Mouse (Mus musculus): ENCODE data around the gene Snrpn. TPM values are rescaled to one million over a fixed set of nuclear protein-coding genes. Genes with fewer than 3 reads are reported as not detected.
"Not testable (repeated sequence)": the region's sequence is repeated elsewhere in the genome, so short reads cannot be mapped to it uniquely, and the experiment has no call there.

Gene Snrpn
- total RNA-seq (2015) (not detected in 2 replicates), total RNA-seq (2017) (not detected in 2 replicates)

GRCm38 (mm10) chr7:60139742-60140480 is at the start of gene Snrpn:
TSS of gene Snrpn (minus strand) at chr7:60140219.
- ATAC-seq (replicated peaks; ENCODE audit: poor library complexity): no peak

DNA sequence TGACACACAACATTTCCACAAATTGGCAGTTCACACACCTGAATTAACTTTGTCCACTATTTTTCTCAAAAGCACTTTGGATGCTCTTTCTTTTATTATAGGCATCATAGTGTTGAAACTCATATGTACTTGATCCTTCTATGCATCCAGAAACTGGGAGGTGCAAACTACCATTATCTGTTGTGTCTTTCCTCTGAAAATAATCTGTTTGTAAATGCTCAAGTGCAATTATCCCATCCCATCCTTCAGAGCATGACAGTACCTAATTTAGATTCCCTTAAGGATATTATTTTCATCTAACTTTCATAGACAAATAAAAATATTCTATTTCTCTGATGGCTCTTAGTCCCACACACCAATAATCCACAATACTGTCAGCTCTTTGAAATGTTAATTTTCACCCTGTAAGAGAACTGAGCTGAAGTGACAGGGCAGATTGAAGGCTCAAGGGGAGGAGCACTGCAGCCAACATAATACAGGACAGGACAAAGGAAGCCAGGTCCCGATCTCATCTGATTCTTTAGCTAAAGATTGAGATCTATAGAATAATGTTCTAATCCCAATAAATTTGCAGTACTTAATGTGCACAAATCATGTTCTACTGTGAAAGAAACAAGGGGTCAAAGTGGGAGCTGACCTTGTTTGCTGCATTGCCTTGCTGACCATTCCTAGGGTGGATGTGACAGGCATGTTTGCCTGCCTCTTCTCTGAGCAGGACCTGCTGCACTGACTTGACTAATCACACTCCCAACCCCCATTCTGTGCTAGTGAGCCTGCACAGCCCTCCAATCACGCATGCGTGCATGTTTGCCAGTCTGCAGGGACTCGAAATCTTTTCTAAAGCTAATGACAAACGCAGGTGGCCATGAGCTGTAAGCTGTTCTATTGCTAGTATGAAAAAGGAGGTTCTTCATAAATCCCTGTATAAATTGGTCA is 30.5 kb upstream of the Snrpn start:
- ATAC-seq (replicated peaks; ENCODE audit: poor library complexity): no peak

GRCm38 (mm10) chr7:60125332-60125731 is 14.7 kb downstream of the Snrpn start:
- no peak for ATAC-seq (replicated peaks; ENCODE audit: poor library complexity)

GRCm38 (mm10) chr7:60123086-60123624 is 16.9 kb downstream of the Snrpn start:
- ATAC-seq (replicated peaks; ENCODE audit: poor library complexity): not testable (repeated sequence)

GRCm38 (mm10) chr7:60122434-60123085 is 17.5 kb downstream of the Snrpn start:
- no peak for ATAC-seq (replicated peaks; ENCODE audit: poor library complexity)

DNA sequence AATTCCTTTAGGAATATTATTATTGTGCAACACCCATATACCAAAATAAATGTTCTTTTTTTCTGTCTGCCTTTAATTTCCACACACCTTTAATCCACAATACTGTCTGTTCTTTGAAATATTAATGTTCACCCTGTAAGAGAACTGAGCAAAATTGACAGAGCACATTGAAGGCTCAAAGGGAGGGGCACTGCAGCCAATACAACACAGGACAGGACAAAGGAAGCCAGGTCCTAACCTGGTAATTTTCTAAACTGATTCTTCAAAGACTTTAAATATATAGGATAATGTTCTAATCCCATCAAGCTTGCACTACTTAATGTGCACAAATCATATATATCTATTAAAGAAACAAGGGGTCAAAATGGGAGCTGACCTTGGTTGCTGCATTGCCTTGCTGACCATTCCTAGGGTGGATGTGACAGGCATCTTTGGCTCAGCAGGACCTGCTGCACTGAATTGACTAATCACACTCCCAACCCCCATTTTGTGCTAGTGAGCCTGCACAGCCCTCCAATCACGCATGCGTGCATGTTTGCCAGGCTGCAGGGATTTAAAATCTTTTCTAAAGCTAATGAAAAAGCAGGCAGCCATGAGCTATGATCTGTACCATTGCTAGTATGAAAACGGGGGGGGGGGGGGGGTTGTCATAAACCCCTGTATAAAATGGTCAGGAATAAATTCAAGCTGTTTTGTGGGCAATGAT is 42.7 kb downstream of the Snrpn start:
- no peak for ATAC-seq (replicated peaks; ENCODE audit: poor library complexity)

DNA sequence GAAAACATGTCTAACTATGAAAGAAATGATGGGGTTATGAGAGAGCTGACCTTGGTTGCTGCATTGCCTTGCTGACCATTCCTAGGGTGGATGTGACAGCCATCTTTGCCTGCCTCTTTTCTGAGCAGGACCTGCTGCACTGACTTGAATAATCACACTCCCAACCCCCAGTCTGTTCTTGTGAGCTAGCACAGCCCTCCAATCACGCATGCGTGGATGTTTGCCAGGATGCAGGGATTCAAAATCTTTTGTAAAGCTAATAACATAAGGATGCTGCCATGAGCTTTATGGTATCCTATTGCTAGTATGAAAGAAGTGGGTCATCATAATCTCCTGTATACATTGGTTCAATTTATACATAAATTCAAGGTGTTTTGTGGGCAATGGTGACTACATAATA is 63.7 kb downstream of the Snrpn start:
- no peak for ATAC-seq (replicated peaks; ENCODE audit: poor library complexity)

- no peak for ATAC-seq (replicated peaks; ENCODE audit: poor library complexity)
Measured at GRCm38 (mm10) chr7:60047481-60048201, 92.4 kb downstream of the Snrpn start.

DNA sequence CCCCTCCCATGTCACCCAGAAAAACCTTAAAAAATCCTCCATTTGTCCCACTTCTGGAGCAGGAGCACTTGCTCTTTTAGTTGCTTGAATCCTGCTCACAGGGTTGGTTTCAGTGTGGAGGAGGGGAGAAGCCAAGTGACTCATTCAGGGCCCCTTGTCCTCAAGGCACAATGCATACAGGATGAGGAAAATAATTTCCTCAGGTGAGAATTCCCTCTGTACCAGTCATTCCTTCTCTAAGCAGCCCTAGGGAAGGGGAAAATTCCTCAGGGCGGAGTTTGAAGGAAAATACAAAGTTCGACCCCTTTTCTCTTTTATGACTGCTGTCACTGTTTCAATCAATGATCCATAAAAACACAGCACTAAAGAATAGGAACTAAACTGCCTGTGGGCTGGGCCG is 126.8 kb downstream of the Snrpn start:
- no peak for ATAC-seq (replicated peaks; ENCODE audit: poor library complexity)

- no peak for ATAC-seq (replicated peaks; ENCODE audit: poor library complexity)
Measured at GRCm38 (mm10) chr7:60007727-60008360, 132.2 kb downstream of the Snrpn start.

- no peak for ATAC-seq (replicated peaks; ENCODE audit: poor library complexity)
Measured at GRCm38 (mm10) chr7:60006262-60006661, 133.8 kb downstream of the Snrpn start.

GRCm38 (mm10) chr7:60004606-60005330 is 135.3 kb downstream of the Snrpn start, which contains the start of the genes Snurf and Gm38393:
TSS of gene Snurf (minus strand) at chr7:60005049.
TSS of gene Gm38393 (minus strand) at chr7:60005064.
- no peak for ATAC-seq (replicated peaks; ENCODE audit: poor library complexity)

DNA sequence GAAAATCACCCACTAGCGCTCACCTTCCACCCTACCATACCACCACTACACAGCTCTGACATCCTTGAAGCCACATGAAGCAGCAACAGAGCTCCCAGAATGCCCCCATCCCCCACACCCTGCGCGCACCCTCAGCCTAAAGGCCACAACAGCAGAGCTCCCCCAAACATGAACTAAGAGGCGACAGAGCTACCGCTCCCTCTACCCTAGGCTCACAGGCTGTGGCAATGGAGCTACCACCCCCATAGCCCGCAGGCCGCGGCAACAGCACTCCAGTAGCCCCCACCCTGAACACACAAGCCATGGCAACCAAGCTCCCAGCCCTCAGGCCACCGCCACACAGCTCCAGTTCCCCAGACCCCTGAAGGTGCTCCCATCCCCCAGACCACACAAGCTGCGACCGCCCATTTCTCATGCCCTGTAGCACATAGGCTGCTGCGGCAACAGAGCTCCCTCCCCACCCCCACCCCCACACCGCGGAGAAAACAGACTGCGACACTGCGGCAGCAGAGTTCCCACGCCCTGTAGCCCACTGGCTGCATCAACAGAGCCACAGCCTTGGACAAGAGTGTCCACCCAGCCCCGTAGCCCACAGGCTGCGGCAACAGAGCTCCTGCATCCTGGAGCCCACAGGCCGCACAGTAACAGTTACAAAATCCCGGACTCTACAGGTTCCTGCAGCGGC is 136.0 kb downstream of the Snrpn start:
- no peak for ATAC-seq (replicated peaks; ENCODE audit: poor library complexity)

DNA sequence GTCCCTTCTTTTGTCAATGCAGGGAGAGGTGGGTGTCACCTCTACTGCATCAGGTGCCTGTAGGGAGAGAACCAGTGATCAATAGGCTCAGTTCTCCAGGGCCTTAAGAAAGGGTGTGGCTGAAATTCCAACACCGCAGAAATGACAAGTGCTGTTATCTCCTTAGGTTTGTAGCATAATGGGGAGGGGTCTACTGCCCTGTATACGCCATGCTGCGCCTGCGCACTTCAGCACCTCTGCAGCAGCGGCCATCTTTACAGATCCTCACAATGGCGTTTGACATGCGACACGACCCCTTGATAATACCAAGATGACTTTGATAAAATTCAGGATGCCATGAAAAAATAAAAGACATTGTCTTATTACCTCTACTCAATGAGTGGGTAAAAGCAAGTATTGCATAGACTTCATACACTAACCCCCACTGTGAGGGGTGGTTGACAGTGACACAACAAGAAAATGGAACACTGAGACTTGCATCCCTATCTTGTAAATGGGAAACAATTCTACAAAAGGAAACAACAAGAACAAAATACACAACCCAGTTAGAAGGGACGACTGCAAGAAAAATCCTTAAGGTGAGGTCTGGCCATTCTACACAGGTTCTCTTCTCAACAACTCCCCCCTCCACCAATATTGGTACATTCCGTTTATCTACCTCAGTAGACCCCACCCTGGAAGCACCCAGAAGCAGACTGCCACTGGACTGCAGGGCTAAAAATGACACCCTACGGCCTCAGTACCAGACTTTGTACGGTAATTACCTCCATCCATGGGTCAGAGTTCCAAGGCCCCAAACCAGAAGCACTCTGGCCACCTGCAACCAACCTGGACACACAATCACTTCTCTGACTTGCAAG is 136.8 kb downstream of the Snrpn start:
- ATAC-seq (replicated peaks; ENCODE audit: poor library complexity): no peak

DNA sequence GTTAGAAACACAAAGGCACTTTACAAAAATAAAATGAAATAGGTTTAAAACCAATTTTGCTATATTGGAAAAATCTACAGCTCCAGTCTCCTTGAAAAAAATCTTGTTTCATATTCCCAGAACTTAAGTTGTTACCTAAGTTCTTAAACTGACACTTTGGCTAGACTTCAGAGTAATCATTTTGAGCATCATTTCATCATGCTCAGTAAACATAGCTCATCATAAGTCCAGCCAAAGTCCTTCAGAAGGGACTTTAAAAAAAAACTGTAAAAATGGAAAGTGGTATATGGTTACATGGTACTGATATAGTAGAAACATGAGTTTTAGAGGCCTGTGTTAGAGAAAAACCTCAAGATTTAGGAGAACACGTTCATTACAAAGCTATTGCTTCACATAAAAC is 161.4 kb downstream of the Snrpn start:
- no peak for ATAC-seq (replicated peaks; ENCODE audit: poor library complexity)
